Comparison of ENCODE assay signal across 8 mouse cellular contexts in genomic region chr6:60931364-60931763, GRCm38 (mm10). TPM values are rescaled to one million over a fixed set of nuclear protein-coding genes. Genes with fewer than 3 reads are reported as not detected.
DNase-seq lines count a peak whose midpoint lies in the region; ATAC-seq and TF ChIP-seq lines count a peak whose summit lies in the region.

No protein-coding gene starts in this region.

- H3K4me2 ChIP-seq in intestine, postnatal 0 days (replicated peaks; ENCODE audit: low read depth): no peak overlapping the region
- no peak overlapping the region for H3K4me2 ChIP-seq in intestine, embryonic 15.5 days (replicated peaks)

- H3K4me1 ChIP-seq in intestine, postnatal 0 days (replicated peaks; ENCODE audit: control insufficient read depth, insufficient read depth, low read length): no peaks in the 10 kb centered on the region
- no peaks in the 10 kb centered on the region for H3K4me1 ChIP-seq in intestine, embryonic 15.5 days (replicated peaks)

- no peaks in the 10 kb centered on the region for H3K9me3 ChIP-seq in intestine, postnatal 0 days (ENCODE audit: control insufficient read depth)
- H3K9me3 ChIP-seq in intestine, embryonic 15.5 days: no peaks in the 10 kb centered on the region

- ATAC-seq in intestine, postnatal 0 days: no peak
- no peak for ATAC-seq in intestine, embryonic 15.5 days
- ATAC-seq in megakaryocyte progenitor cell, adult 5-6 weeks (replicated peaks; ENCODE audit: poor library complexity): peak; percentile 74
- ATAC-seq in activated CD4-positive, CD25-positive, alpha-beta regulatory T cell, adult 4 months: no peak

- H3K9ac ChIP-seq in intestine, postnatal 0 days (ENCODE audit: low read depth, low read length): no peak overlapping the region
- H3K9ac ChIP-seq in intestine, embryonic 15.5 days: no peak overlapping the region

- no peak overlapping the region for H3K4me3 ChIP-seq in intestine, postnatal 0 days (ENCODE audit: low read depth, low read length)
- H3K4me3 ChIP-seq in intestine, embryonic 15.5 days (replicated peaks): no peak overlapping the region

- no peaks in the 10 kb centered on the region for H3K36me3 ChIP-seq in intestine, postnatal 0 days (ENCODE audit: control insufficient read depth, insufficient read depth)
- no peaks in the 10 kb centered on the region for H3K36me3 ChIP-seq in intestine, embryonic 15.5 days

- no peak overlapping the region for H3K27ac ChIP-seq in intestine, postnatal 0 days (ENCODE audit: low read depth, low read length)
- no peak overlapping the region for H3K27ac ChIP-seq in intestine, embryonic 15.5 days

- peak; percentile 56 for TF ChIP-seq CTCF in intestine, postnatal 0 days (IDR thresholded peaks at IDR 0.05; ENCODE audit: low read depth)

- peak; percentile 30 for DNase-seq in adrenal gland, postnatal 14 days
- peak; percentile 36 to 40 for DNase-seq in cerebellum, postnatal 36 days
- peak; percentile 23 for DNase-seq in layer of hippocampus, adult 11-12 months (ENCODE audit: low spot score)
- no peak for DNase-seq in urinary bladder, postnatal 10 days (ENCODE audit: low spot score)

- no peaks in the 10 kb centered on the region for H3K27me3 ChIP-seq in intestine, postnatal 0 days (replicated peaks; ENCODE audit: control insufficient read depth, insufficient read depth, low read length)
- no peaks in the 10 kb centered on the region for H3K27me3 ChIP-seq in intestine, embryonic 15.5 days (replicated peaks)

RNA-seq across cellular contexts. Expression of gene Mmrn1, which starts 6.6 kb away (rescaled TPM):
- polyA plus RNA-seq in intestine, postnatal 0 days (2015; fragmentation: Nextera tagmentation; extraction: Ambion mirVana): 7.2 and 8.3 TPM in 2 replicates
- polyA plus RNA-seq in intestine, embryonic 15.5 days (2015; fragmentation: Nextera tagmentation; extraction: Ambion mirVana): 5.5 and 6.9 TPM in 2 replicates
- total RNA-seq in adrenal gland, postnatal 14 days (2021): 1.6 and 6.9 TPM in 2 replicates
- total RNA-seq in megakaryocyte progenitor cell, adult 5-6 weeks (2015): 0.73 and 1.9 TPM in 2 replicates
- total RNA-seq in megakaryocyte progenitor cell, adult 5-6 weeks (2017): 0.29 and 3.5 TPM in 2 replicates
- polyA plus RNA-seq in activated CD4-positive, CD25-positive, alpha-beta regulatory T cell, adult 4 months (2017; shearing (Covaris generic)): not detected
